Mouse (Mus musculus) small intestine, adult 2 months (tissue): ENCODE measurements around the gene Mfsd11. TPM values are rescaled to one million over a fixed set of nuclear protein-coding genes. Genes with fewer than 3 reads are reported as not detected.

Experiments
- H3K27ac ChIP-seq: fragments of 200-500 bp; 2 replicates; pipeline ENCODE4 v1.5.1; 2012; ENCODE audit warnings: low read depth, low read length, control low read depth, inconsistent platforms; ENCODE audit not compliant: insufficient read depth
- H3K27me3 ChIP-seq: fragments of 200-500 bp; 2 replicates; pipeline ENCODE4 v1.6.1; 2012; ENCODE audit warnings: mild to moderate bottlenecking, moderate library complexity, low read length, inconsistent platforms; ENCODE audit not compliant: control insufficient read depth, insufficient read depth
- H3K36me3 ChIP-seq: fragments of 200-500 bp; 2 replicates; pipeline ENCODE4 v1.6.1; 2012; ENCODE audit warnings: mild to moderate bottlenecking, low read length, control low read depth, inconsistent platforms; ENCODE audit not compliant: control insufficient read depth, insufficient read depth
- H3K4me1 ChIP-seq: fragments of 200-500 bp; 2 replicates; pipeline ENCODE4 v1.6.1; 2012; ENCODE audit warnings: low read length, inconsistent platforms, mixed read lengths; ENCODE audit not compliant: control insufficient read depth, insufficient read depth, insufficient read length
- H3K4me3 ChIP-seq: fragments of 200-500 bp; 2 replicates; pipeline ENCODE4 v1.5.1; 2012; ENCODE audit warnings: low read depth, mild to moderate bottlenecking, control low read depth, inconsistent platforms, low read length, moderate library complexity
- CTCF ChIP-seq: fragments of 200-500 bp; IDR thresholded peaks from 2 replicates; pipeline ENCODE4 v1.5.1; 2012; ENCODE audit warnings: low read depth, mild to moderate bottlenecking, control low read depth, inconsistent platforms, low read length, moderate library complexity, mixed read lengths; ENCODE audit not compliant: insufficient replicate concordance, insufficient read length; ENCODE audit errors: extremely low read depth
- POLR2A ChIP-seq: fragments of 200-500 bp; IDR thresholded peaks from 2 replicates; pipeline ENCODE4 v1.6.1; 2012; ENCODE audit warnings: low read depth, mild to moderate bottlenecking, control low read depth, inconsistent platforms, low read length, moderate library complexity
- WGBS: fragments of 180-500 bp; shearing (Covaris S2); methylation state at CpG from one replicate; pipeline ENCODE4 v1.1.7; 2018; 5-methylcytosine and 5-hydroxymethylcytosine counted together
- polyA plus RNA-seq: library from polyadenylated mRNA; depleted of rRNA; stranded (reverse); fragments of >200 nt; gene quantifications from 2 replicates; pipeline ENCODE4 v1.2.3, GENCODE M21; 2012; rRNA removed

The Mfsd11 gene
- 15.2 and 27.0 TPM in 2 replicates for polyA plus RNA-seq

- TF ChIP-seq POLR2A: no peak
- no peak for TF ChIP-seq CTCF
- under 1% methylated on average over 88 of the region's 91 CpGs for WGBS
- H3K4me1 ChIP-seq: 0 out of 2 replicates have a peak, but pooled peaks cover 4% of the 10 kb centered on the region
- H3K27ac ChIP-seq: peak within 1 kb of the TSS; percentile 99
- peaks cover 31% of the 10 kb centered on the region for H3K36me3 ChIP-seq
- H3K27me3 ChIP-seq: no peaks in the 10 kb centered on the region
- H3K4me3 ChIP-seq: peak within 1 kb of the TSS; percentile 87
Observed at GRCm38 (mm10) chr11:116852291-116852890, at the start of gene Mfsd11. Mfsd11 (plus strand) TSS chr11:116852440.

- Histone ChIP-seq H3K4me1 (no peaks in the 10 kb centered on the region; the same call in 1 of the 2 replicates), H3K36me3 (no peaks in the 10 kb centered on the region), H3K27ac (no peak overlapping the region), H3K4me3 (no peak overlapping the region), H3K27me3 (no peaks in the 10 kb centered on the region)
- 80% methylated on average over 5 of the region's 5 CpGs for WGBS
- no peak for TF ChIP-seq POLR2A
- no peak for TF ChIP-seq CTCF
Observed at GRCm38 (mm10) chr11:116802709-116803108, 49.5 kb upstream of the Mfsd11 start.

- no peaks in the 10 kb centered on the region; the same call in 1 of the 2 replicates for H3K4me1 ChIP-seq
- H3K36me3 ChIP-seq: peaks cover 2% of the 10 kb centered on the region; the same call in 1 of the 2 replicates
- 77% methylated on average over 15 of the region's 15 CpGs for WGBS
- H3K27me3 ChIP-seq: no peaks in the 10 kb centered on the region
- TF ChIP-seq POLR2A (no peak), CTCF (no peak)
- H3K27ac ChIP-seq: no peak overlapping the region
- H3K4me3 ChIP-seq: no peak overlapping the region
Observed at GRCm38 (mm10) chr11:116806136-116807071, 45.8 kb upstream of the Mfsd11 start.

- Histone ChIP-seq H3K4me1 (no peaks in the 10 kb centered on the region; the same call in 1 of the 2 replicates), H3K36me3 (peaks cover 2% of the 10 kb centered on the region; the same call in 1 of the 2 replicates), H3K27me3 (no peaks in the 10 kb centered on the region), H3K27ac (no peak overlapping the region), H3K4me3 (no peak overlapping the region)
- no peak for TF ChIP-seq CTCF
- TF ChIP-seq POLR2A: no peak
- 69% methylated on average over 7 of the region's 7 CpGs for WGBS
Observed at GRCm38 (mm10) chr11:116807116-116807515, 45.1 kb upstream of the Mfsd11 start.

- 72% methylated on average over 3 of the region's 3 CpGs for WGBS
- no peaks in the 10 kb centered on the region for H3K27me3 ChIP-seq
- no peak overlapping the region for H3K27ac ChIP-seq
- no peak for TF ChIP-seq POLR2A
- no peak for TF ChIP-seq CTCF
- no peaks in the 10 kb centered on the region; the same call in 1 of the 2 replicates for H3K4me1 ChIP-seq
- no peak overlapping the region for H3K4me3 ChIP-seq
- H3K36me3 ChIP-seq: peaks cover 2% of the 10 kb centered on the region; the same call in 1 of the 2 replicates
Observed at GRCm38 (mm10) chr11:116807526-116807925, 44.7 kb upstream of the Mfsd11 start.

- H3K27ac ChIP-seq: no peak overlapping the region
- 26% methylated on average over 7 of the region's 7 CpGs for WGBS
Observed at GRCm38 (mm10) chr11:116807938-116808606, 44.2 kb upstream of the Mfsd11 start.

More at GRCm38 (mm10) chr11:116807938-116808606, 44.2 kb upstream of the Mfsd11 start:
- H3K4me3 ChIP-seq: no peak overlapping the region
- peak; percentile 97 for TF ChIP-seq CTCF
- TF ChIP-seq POLR2A: no peak
- no peaks in the 10 kb centered on the region for H3K27me3 ChIP-seq
- no peaks in the 10 kb centered on the region; the same call in 1 of the 2 replicates for H3K4me1 ChIP-seq
- peaks cover 2% of the 10 kb centered on the region; the same call in 1 of the 2 replicates for H3K36me3 ChIP-seq
